In genomic region chr11:67897064-67897560, GRCm38 (mm10) we compare ENCODE assay signal across 8 mouse cellular contexts. TPM values are rescaled to one million over a fixed set of nuclear protein-coding genes. Genes with fewer than 3 reads are reported as not detected.
DNase-seq lines count a peak whose midpoint lies in the region; ATAC-seq and TF ChIP-seq lines count a peak whose summit lies in the region.

No protein-coding gene starts in this region.

- H3K9me3 ChIP-seq in kidney, embryonic 14.5 days (ENCODE audit: control insufficient read depth, low read length): no peaks in the 10 kb centered on the region
- H3K9me3 ChIP-seq in limb, embryonic 14.5 days (ENCODE audit: control insufficient read depth, low read length): no peaks in the 10 kb centered on the region

- TF ChIP-seq POLR2A in limb, embryonic 14.5 days (IDR thresholded peaks at IDR 0.05; ENCODE audit: borderline replicate concordance, extremely low read depth, insufficient read depth, insufficient read length): no peak

- no peak overlapping the region for H3K4me3 ChIP-seq in kidney, embryonic 14.5 days (ENCODE audit: low read length)
- no peak overlapping the region for H3K4me3 ChIP-seq in limb, embryonic 14.5 days (replicated peaks; ENCODE audit: low read length)

- no peaks in the 10 kb centered on the region for H3K4me1 ChIP-seq in kidney, embryonic 14.5 days (ENCODE audit: control insufficient read depth, insufficient read depth, low read length)
- H3K4me1 ChIP-seq in limb, embryonic 14.5 days (ENCODE audit: control insufficient read depth, insufficient read depth, low read length): peaks cover 5% of the 10 kb centered on the region; the same call in 1 of the 2 replicates

- H3K9ac ChIP-seq in kidney, embryonic 14.5 days (ENCODE audit: low read depth, low read length): no peak overlapping the region
- H3K9ac ChIP-seq in limb, embryonic 14.5 days (ENCODE audit: low read depth, low read length, severe bottlenecking): no peak overlapping the region

- peak; percentile 68 for ATAC-seq in granulocyte monocyte progenitor cell, adult 5-6 weeks (replicated peaks; ENCODE audit: poor library complexity, severe bottlenecking)
- ATAC-seq in kidney, embryonic 14.5 days (ENCODE audit: low FRiP score, low TSS enrichment): peak; percentile 68; the same call in 1 of the 2 replicates
- no peak for ATAC-seq in limb, embryonic 14.5 days (ENCODE audit: low FRiP score, low read depth)

- DNase-seq in 416B (ENCODE audit: low read depth): peak; percentile 98
- peak; percentile 87 for DNase-seq in MN1 (ENCODE audit: low spot score)
- DNase-seq in cerebellum, postnatal 10 days: peak; percentile 71 to 76
- DNase-seq in limb, embryonic 14.5 days (ENCODE audit: low spot score): peak; percentile 55
- peak; percentile 58 for DNase-seq in ovary, postnatal 14 days (ENCODE audit: low spot score)
- peak; percentile 74 for DNase-seq in thymus, postnatal 4 days

- no peak overlapping the region for H3K4me2 ChIP-seq in kidney, embryonic 14.5 days (replicated peaks; ENCODE audit: low read depth, low read length)
- H3K4me2 ChIP-seq in limb, embryonic 14.5 days (replicated peaks; ENCODE audit: low read depth, low read length, severe bottlenecking): no peak overlapping the region

- WGBS in kidney, embryonic 14.5 days: 57% methylated on average over 8 of the region's 8 CpGs
- WGBS in limb, embryonic 14.5 days: 54% methylated on average over 8 of the region's 8 CpGs

- no peak overlapping the region for H3K27ac ChIP-seq in kidney, embryonic 14.5 days (ENCODE audit: low read depth, low read length)
- no peak overlapping the region for H3K27ac ChIP-seq in limb, embryonic 14.5 days (replicated peaks; ENCODE audit: low read depth, low read length)

- no peaks in the 10 kb centered on the region for H3K36me3 ChIP-seq in kidney, embryonic 14.5 days (ENCODE audit: control insufficient read depth, insufficient read depth, low read length)
- H3K36me3 ChIP-seq in limb, embryonic 14.5 days (ENCODE audit: control insufficient read depth, insufficient read depth, low read length): no peaks in the 10 kb centered on the region

- H3K27me3 ChIP-seq in kidney, embryonic 14.5 days (ENCODE audit: control insufficient read depth, insufficient read depth, low read length): no peaks in the 10 kb centered on the region
- H3K27me3 ChIP-seq in limb, embryonic 14.5 days (ENCODE audit: control insufficient read depth, insufficient read depth, low read length): no peaks in the 10 kb centered on the region

RNA-seq across cellular contexts. Expression of gene Usp43, which starts 24.8 kb away (rescaled TPM):
- total RNA-seq in granulocyte monocyte progenitor cell, adult 5-6 weeks (2014; fragmentation: Nextera tagmentation): not detected in 2 replicates
- total RNA-seq in granulocyte monocyte progenitor cell, adult 5-6 weeks (2017): not detected in 2 replicates
- 1.3 and 3.3 TPM in 2 replicates for polyA plus RNA-seq in kidney, embryonic 14.5 days (2014; fragmentation: Nextera tagmentation; extraction: Ambion mirVana)
- 1.9 and 2.0 TPM in 2 replicates for polyA plus RNA-seq in limb, embryonic 14.5 days (2012; rRNA removed)
- polyA plus RNA-seq in limb, embryonic 14.5 days (2014; fragmentation: Nextera tagmentation; extraction: Ambion mirVana): 1.7 and 1.8 TPM in 2 replicates
